Mouse (Mus musculus): ENCODE data around the gene Olfr1393.

- TF ChIP-seq CTCF (IDR thresholded peaks at IDR 0.05; ENCODE audit: low read depth, low read length) (no peak), POLR2A (IDR thresholded peaks at IDR 0.05; ENCODE audit: insufficient read depth, low read length) (no peak), EP300 (IDR thresholded peaks at IDR 0.05; ENCODE audit: insufficient read depth, low read depth, low read length) (no peak)
Measured at GRCm38 (mm10) chr11:49246523-49246922, 31.6 kb upstream of the Olfr1393 start.
